11 mouse cellular contexts compared by ENCODE assay signal in genomic region chr7:45721642-45722347, GRCm38 (mm10). TPM values are rescaled to one million over a fixed set of nuclear protein-coding genes. Genes with fewer than 3 reads are reported as not detected.
DNase-seq lines count a peak whose midpoint lies in the region; ATAC-seq and TF ChIP-seq lines count a peak whose summit lies in the region.
"Had no signal": no experiment of that assay in that cellular context is flagged by ENCODE, and none has a peak within 500 bp of the region (broad histone marks: within the 10 kb centered on the region; RNA-seq: fewer than 3 reads in every experiment).

No protein-coding gene starts in this region.

- no peak for TF ChIP-seq CTCF in liver, postnatal 0 days (IDR thresholded peaks at IDR 0.05; ENCODE audit: low read depth)

- H3K4me1 ChIP-seq in liver, embryonic 11.5 days (replicated peaks; ENCODE audit: control insufficient read depth, insufficient read depth, low read length): peaks cover 17% of the 10 kb centered on the region
- H3K4me1 ChIP-seq in liver, postnatal 0 days (ENCODE audit: insufficient read depth): peaks cover 16% of the 10 kb centered on the region
- H3K4me1 ChIP-seq in liver, embryonic 12.5 days: peaks cover 33% of the 10 kb centered on the region

- peaks cover 60% of the 10 kb centered on the region for H3K36me3 ChIP-seq in liver, embryonic 11.5 days (ENCODE audit: control insufficient read depth, insufficient read depth, low read length)
- peaks cover 21% of the 10 kb centered on the region for H3K36me3 ChIP-seq in liver, postnatal 0 days (replicated peaks; ENCODE audit: insufficient read depth, low read length)
- peaks cover 81% of the 10 kb centered on the region for H3K36me3 ChIP-seq in liver, embryonic 12.5 days

- no peak overlapping the region for H3K4me3 ChIP-seq in liver, embryonic 11.5 days (ENCODE audit: low read depth, low read length)
- H3K4me3 ChIP-seq in liver, postnatal 0 days (ENCODE audit: low read depth, low read length): no peak overlapping the region
- H3K4me3 ChIP-seq in liver, embryonic 12.5 days: no peak overlapping the region
- H3K4me3 ChIP-seq: heart, embryonic 15.5 days had no signal

- H3K9me3 ChIP-seq in liver, embryonic 11.5 days (ENCODE audit: control insufficient read depth, low read length): no peaks in the 10 kb centered on the region
- no peaks in the 10 kb centered on the region for H3K9me3 ChIP-seq in liver, postnatal 0 days (ENCODE audit: low read length)
- no peaks in the 10 kb centered on the region for H3K9me3 ChIP-seq in liver, embryonic 12.5 days (replicated peaks)
- H3K9me3 ChIP-seq: heart, embryonic 15.5 days had no signal

- TF ChIP-seq EP300 in liver, postnatal 0 days (IDR thresholded peaks at IDR 0.05; ENCODE audit: low read depth): no peak

- WGBS in liver, embryonic 11.5 days: 66% methylated on average over 13 of the region's 13 CpGs
- WGBS in liver, postnatal 0 days (ENCODE audit: insufficient replicate concordance): 76% methylated on average over 13 of the region's 13 CpGs
- 61% methylated on average over 13 of the region's 13 CpGs for WGBS in liver, embryonic 12.5 days (ENCODE audit: insufficient replicate concordance)

- no peak overlapping the region for H3K9ac ChIP-seq in liver, embryonic 11.5 days (ENCODE audit: low read depth, low read length)
- no peak overlapping the region for H3K9ac ChIP-seq in liver, postnatal 0 days (replicated peaks)
- H3K9ac ChIP-seq in liver, embryonic 12.5 days: no peak overlapping the region
- H3K9ac ChIP-seq: heart, embryonic 15.5 days had no signal

- peak; percentile 43 for DNase-seq in cerebellum, adult 9-10 months
- no peak for DNase-seq in liver, embryonic 11.5 days (ENCODE audit: low spot score)
- no peak for DNase-seq in liver, postnatal 0 days
- DNase-seq in cerebellum, adult 9-11 months: peak; percentile 63
- DNase-seq in urinary bladder, postnatal 10 days (ENCODE audit: low spot score): no peak

- H3K4me2 ChIP-seq in liver, embryonic 11.5 days: no peak overlapping the region
- H3K4me2 ChIP-seq in liver, postnatal 0 days (ENCODE audit: low read depth, low read length): no peak overlapping the region
- H3K4me2 ChIP-seq in liver, embryonic 12.5 days: no peak overlapping the region
- H3K4me2 ChIP-seq: heart, embryonic 15.5 days had no signal

- no peak for ATAC-seq in cerebellum, adult (ENCODE audit: insufficient number of reproducible peaks, low FRiP score, low TSS enrichment)
- ATAC-seq in liver, embryonic 11.5 days (replicated peaks; ENCODE audit: low FRiP score): no peak
- ATAC-seq in liver, postnatal 0 days: no peak
- ATAC-seq in liver, embryonic 12.5 days: no peak
- ATAC-seq in megakaryocyte, adult 5-6 weeks (ENCODE audit: poor library complexity, severe bottlenecking): no peak

- H3K27ac ChIP-seq in liver, embryonic 11.5 days (ENCODE audit: low read depth, low read length): peak overlapping the region; percentile 8; the same call in 1 of the 2 replicates
- no peak overlapping the region for H3K27ac ChIP-seq in liver, postnatal 0 days (ENCODE audit: low read depth)
- H3K27ac ChIP-seq in liver, embryonic 12.5 days: peak overlapping the region; percentile 39
- H3K27ac ChIP-seq: heart, embryonic 15.5 days had no signal

- H3K27me3 ChIP-seq in liver, embryonic 11.5 days (replicated peaks; ENCODE audit: control insufficient read depth, insufficient read depth, low read length): no peaks in the 10 kb centered on the region
- no peaks in the 10 kb centered on the region for H3K27me3 ChIP-seq in liver, postnatal 0 days (ENCODE audit: insufficient read depth, low read length)
- H3K27me3 ChIP-seq in liver, embryonic 12.5 days (replicated peaks): no peaks in the 10 kb centered on the region
- H3K27me3 ChIP-seq: heart, embryonic 15.5 days had no signal

RNA-seq across cellular contexts. Expression of gene Fam83e, which starts 0.8 kb away (rescaled TPM):
- 0.77 and 1.1 TPM in 2 replicates for polyA plus RNA-seq in liver, embryonic 11.5 days (2014; fragmentation: Nextera tagmentation; extraction: Ambion mirVana)
- 0.13 TPM in 1 of 2 replicates, not detected in the other for polyA plus RNA-seq in liver, postnatal 0 days (2015; fragmentation: Nextera tagmentation; extraction: Ambion mirVana)
- polyA plus RNA-seq in liver, embryonic 12.5 days (2016; fragmentation: Nextera tagmentation; extraction: Ambion mirVana): 0.67 and 0.81 TPM in 2 replicates
- 0.18 and 0.29 TPM in 2 replicates for total RNA-seq in megakaryocyte, adult 5-6 weeks (2015)
- 0.12 and 0.22 TPM in 2 replicates for total RNA-seq in megakaryocyte, adult 5-6 weeks (2017)

RNA-seq across cellular contexts. Expression of gene Spaca4, which starts 3.8 kb away (rescaled TPM):
- not detected in 2 replicates for polyA plus RNA-seq in liver, embryonic 11.5 days (2014; fragmentation: Nextera tagmentation; extraction: Ambion mirVana)
- not detected in 2 replicates for polyA plus RNA-seq in liver, postnatal 0 days (2015; fragmentation: Nextera tagmentation; extraction: Ambion mirVana)
- polyA plus RNA-seq in liver, embryonic 12.5 days (2016; fragmentation: Nextera tagmentation; extraction: Ambion mirVana): not detected in 2 replicates
- total RNA-seq in megakaryocyte, adult 5-6 weeks (2015): not detected in 2 replicates
- total RNA-seq in megakaryocyte, adult 5-6 weeks (2017): not detected in 2 replicates
- polyA plus RNA-seq: forebrain, embryonic 11.5 days; heart, embryonic 15.5 days; neural tube, embryonic 14.5 days had no signal

RNA-seq across cellular contexts. Expression of gene Sphk2, which starts 4.0 kb away (rescaled TPM):
- polyA plus RNA-seq in liver, embryonic 11.5 days (2014; fragmentation: Nextera tagmentation; extraction: Ambion mirVana): 24.2 and 25.6 TPM in 2 replicates
- polyA plus RNA-seq in liver, postnatal 0 days (2015; fragmentation: Nextera tagmentation; extraction: Ambion mirVana): 15.5 and 17.3 TPM in 2 replicates
- polyA plus RNA-seq in liver, embryonic 12.5 days (2016; fragmentation: Nextera tagmentation; extraction: Ambion mirVana): 14.8 and 16.1 TPM in 2 replicates
- 14.6 and 21.2 TPM in 2 replicates for total RNA-seq in megakaryocyte, adult 5-6 weeks (2015)
- 13.7 and 15.7 TPM in 2 replicates for total RNA-seq in megakaryocyte, adult 5-6 weeks (2017)

RNA-seq across cellular contexts. Expression of gene Rpl18, which starts 6.5 kb away (rescaled TPM):
- polyA plus RNA-seq in liver, embryonic 11.5 days (2014; fragmentation: Nextera tagmentation; extraction: Ambion mirVana): 1,405 and 1,469 TPM in 2 replicates
- 494 and 510 TPM in 2 replicates for polyA plus RNA-seq in liver, postnatal 0 days (2015; fragmentation: Nextera tagmentation; extraction: Ambion mirVana)
- polyA plus RNA-seq in liver, embryonic 12.5 days (2016; fragmentation: Nextera tagmentation; extraction: Ambion mirVana): 892 and 939 TPM in 2 replicates
- total RNA-seq in megakaryocyte, adult 5-6 weeks (2015): 1,249 and 1,272 TPM in 2 replicates
- total RNA-seq in megakaryocyte, adult 5-6 weeks (2017): 1,058 and 1,261 TPM in 2 replicates

RNA-seq across cellular contexts. Expression of gene Dbp, which starts 16.9 kb away (rescaled TPM):
- 1.8 and 1.9 TPM in 2 replicates for polyA plus RNA-seq in liver, embryonic 11.5 days (2014; fragmentation: Nextera tagmentation; extraction: Ambion mirVana)
- polyA plus RNA-seq in liver, postnatal 0 days (2015; fragmentation: Nextera tagmentation; extraction: Ambion mirVana): 3.6 and 5.2 TPM in 2 replicates
- polyA plus RNA-seq in liver, embryonic 12.5 days (2016; fragmentation: Nextera tagmentation; extraction: Ambion mirVana): 1.1 and 1.8 TPM in 2 replicates
- total RNA-seq in megakaryocyte, adult 5-6 weeks (2015): 3.3 and 4.1 TPM in 2 replicates
- 3.9 and 5.9 TPM in 2 replicates for total RNA-seq in megakaryocyte, adult 5-6 weeks (2017)

Comparison
In these comparisons a context has a peak if more than half of its experiments do, and no peak if none do; other contexts are left out.
1. DNase-seq: peak in cerebellum, adult 9-10 months (single experiment) and cerebellum, adult 9-11 months (single experiment); none in liver, embryonic 11.5 days (single experiment), liver, postnatal 0 days (single experiment) and urinary bladder, postnatal 10 days (single experiment).